Mouse (Mus musculus): ENCODE measurements around the gene Anapc5. TPM values are rescaled to one million over a fixed set of nuclear protein-coding genes. Genes with fewer than 3 reads are reported as not detected.

The Anapc5 gene
- total RNA-seq, 1 experiment from 2014 or later, result 210 TPM

DNA sequence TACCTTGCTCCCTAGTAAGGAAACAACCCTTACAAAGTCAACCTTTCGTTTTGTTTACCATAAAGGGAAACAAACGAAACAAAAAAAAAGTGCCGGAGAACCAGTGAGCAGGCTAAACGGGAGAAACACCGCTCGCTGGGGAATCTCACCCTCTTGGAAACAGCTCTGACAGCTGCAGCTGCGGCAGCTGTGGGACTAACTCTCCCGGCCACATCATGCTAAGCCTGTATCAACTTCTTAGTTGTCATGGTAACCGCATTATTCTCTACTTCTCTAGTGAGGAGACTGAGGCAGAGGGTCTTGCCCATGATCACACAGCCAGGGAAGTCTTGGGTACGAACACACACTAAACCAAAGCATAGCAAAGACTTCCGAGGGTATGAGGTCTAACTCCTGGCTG is 47.4 kb downstream of the Anapc5 start:
- ATAC-seq (ENCODE audit: extremely low read depth, insufficient number of reproducible peaks, low FRiP score, poor library complexity, severe bottlenecking), result no peak

DNA sequence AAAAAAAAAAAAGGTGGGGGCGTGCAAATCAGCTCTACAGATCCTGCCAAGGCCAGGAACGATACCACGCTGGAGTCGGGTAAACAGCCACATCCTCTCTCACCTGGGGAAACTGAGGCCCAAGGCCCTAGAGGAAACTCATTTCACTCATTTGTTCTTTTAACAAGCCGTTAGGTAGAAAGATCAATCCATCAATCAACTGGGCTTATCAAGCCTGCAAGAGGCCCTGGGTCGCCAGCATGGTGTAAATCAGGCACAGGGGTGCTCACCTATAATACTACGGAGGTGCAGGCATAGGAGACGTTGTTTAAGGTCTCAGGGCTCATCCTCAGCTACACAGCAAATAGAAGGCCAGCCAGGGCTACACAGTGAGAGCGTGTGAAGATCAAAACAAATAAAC is 49.7 kb downstream of the Anapc5 start:
- ATAC-seq (ENCODE audit: extremely low read depth, insufficient number of reproducible peaks, low FRiP score, poor library complexity, severe bottlenecking), result no peak

DNA sequence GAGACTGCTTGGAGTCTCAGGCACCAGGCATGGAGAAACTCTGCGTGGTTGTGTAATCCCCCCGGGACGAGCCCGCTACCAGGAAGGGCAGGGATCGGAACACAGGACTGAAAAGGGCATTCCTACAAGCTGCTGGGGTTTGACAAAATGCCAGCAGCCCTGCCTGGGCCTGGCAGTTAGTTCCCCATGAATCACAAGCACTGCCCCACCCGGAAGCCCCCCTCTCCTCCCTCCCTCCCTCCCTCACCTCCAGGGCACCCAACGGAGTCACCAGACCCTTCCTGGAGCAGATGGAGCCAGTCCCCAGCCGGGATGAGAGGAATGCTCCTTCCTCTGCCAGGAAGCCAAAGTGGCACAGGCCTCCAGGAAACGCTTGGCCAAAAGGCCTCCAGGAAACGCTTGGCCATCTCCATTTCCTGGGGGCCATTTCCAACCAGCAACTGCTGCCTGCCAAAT is 50.3 kb downstream of the Anapc5 start:
- ATAC-seq (ENCODE audit: extremely low read depth, insufficient number of reproducible peaks, low FRiP score, poor library complexity, severe bottlenecking), result no peak

DNA sequence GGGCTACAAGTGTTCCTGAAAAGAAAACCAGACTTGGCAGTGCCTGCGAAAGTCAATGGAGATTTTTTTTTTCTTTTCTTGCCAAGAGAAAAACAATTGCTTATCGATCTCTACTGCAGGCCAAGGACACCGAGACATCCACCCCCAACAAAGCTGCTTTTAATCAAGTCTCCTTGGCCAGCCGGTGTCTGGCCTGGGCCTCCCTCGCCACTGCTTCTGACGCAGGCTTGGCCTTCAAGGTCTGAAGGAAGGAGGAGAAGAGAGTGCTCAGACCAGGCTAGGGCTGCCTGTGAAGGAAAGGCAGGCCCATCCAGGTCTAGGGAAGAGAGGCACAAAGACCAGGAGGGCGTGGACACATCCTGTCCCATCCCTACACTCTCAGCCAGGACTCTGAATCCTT is 50.8 kb downstream of the Anapc5 start:
- no peak for ATAC-seq (ENCODE audit: extremely low read depth, insufficient number of reproducible peaks, low FRiP score, poor library complexity, severe bottlenecking)

DNA sequence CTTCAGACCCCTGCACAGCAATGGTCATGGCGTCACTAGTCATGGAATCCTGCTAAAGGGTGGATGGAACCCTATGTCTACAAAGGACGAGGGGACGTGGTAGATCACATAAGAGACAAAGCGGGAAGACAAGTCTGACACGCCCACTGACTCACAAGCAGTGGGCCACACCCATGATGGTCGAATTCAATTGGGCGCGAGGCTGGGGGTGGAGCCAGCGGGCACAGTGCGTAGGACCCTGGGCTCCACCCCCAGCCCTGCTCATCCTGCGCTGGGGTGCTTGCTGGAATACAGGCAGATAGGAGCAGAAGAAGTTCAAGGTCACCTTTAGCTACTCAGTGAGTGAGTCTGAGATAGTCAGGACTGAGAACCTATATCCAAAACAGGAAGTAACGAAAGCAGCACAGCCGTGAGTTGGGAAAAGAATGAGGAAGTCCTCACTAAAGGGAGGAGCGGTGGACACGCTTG is 52.0 kb downstream of the Anapc5 start:
- ATAC-seq (ENCODE audit: extremely low read depth, insufficient number of reproducible peaks, low FRiP score, poor library complexity, severe bottlenecking), result peak; percentile 75

DNA sequence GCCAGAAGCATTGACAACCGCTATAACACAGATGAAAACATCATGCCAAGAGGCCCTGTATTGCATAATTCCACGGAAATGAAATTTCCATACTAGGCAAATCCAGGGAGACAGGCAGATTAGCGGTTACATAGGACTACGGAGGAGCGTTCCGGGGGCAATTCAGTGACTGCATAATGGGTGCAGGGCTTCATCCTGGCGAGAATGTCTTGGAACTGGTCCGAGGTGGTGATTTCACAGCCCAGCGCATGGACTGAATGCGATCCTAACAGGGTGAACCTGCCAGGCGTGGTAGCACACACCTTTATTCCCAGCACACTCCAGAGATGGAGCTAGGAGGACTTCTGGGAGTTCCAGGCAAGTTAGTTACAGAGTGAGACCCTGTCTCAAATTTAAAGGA is 53.9 kb downstream of the Anapc5 start:
- no peak for ATAC-seq (ENCODE audit: extremely low read depth, insufficient number of reproducible peaks, low FRiP score, poor library complexity, severe bottlenecking)

DNA sequence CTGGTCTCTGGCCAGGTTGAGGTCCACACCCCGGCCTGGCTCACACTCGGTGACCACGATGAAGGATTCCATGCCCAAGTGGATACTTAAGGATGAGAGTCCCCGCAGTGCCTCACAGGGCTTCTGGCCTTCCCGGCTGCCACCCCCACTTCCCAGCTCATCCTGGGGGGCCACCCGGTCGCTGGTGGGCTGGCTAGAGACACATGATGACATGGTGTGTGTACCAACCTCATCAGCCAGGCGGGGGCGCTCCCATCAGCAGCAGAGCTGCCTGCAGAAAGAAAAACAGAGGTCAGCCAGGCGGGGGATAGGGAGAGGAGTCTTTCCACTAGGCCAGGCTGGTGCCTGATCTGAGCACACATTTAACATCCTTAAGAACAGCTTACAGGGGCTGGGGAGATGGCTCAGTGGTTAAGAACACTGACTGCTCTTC is 57.1 kb downstream of the Anapc5 start:
- no peak for ATAC-seq (ENCODE audit: extremely low read depth, insufficient number of reproducible peaks, low FRiP score, poor library complexity, severe bottlenecking)

DNA sequence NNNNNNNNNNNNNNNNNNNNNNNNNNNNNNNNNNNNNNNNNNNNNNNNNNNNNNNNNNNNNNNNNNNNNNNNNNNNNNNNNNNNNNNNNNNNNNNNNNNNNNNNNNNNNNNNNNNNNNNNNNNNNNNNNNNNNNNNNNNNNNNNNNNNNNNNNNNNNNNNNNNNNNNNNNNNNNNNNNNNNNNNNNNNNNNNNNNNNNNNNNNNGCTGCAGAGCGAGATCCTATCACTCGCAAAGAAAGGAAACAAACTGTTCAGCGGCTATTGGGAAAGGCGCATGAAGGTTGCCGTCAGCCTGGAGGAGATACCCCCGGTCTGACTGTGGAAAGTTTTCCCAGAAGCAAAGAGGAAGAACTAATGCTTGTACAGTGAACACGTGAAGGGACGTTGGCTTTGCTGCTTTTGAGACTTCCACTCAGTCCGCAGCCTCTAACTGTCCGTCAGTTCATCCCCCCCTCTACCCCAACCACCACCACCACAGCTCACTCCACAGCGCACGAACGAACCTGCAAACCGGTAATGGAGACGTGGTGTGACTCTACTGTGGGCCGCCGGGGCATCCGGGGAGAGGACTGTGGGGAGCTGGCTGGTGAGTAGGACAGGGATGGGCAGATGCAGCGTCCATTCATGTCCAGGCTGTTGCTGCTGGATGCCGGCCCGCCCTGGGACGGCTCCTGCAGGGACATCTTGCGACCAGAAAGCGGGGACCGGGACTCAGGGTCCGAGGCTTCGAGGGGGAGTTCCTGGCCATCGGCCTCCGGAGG is 57.7 kb downstream of the Anapc5 start:
- no peak for ATAC-seq (ENCODE audit: extremely low read depth, insufficient number of reproducible peaks, low FRiP score, poor library complexity, severe bottlenecking)

DNA sequence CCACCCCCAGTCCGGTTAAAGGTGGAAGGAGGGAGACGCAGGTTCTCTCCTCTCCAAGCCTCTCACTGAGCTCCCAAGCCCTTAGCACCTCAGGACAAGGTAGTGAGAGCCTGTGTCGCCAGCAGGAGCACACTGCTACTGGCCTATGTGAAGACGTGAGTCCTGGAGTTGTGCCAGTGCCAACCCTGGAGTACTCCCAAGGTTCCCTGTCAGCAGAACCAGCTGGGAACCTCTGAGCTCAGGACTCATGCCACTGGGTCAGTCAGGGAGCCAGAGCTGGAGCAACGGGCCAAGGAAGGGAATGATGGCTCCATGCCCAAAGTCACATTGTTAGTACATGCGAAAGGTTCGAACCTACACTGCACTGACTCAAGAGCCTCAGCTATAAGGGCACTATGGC is 64.5 kb downstream of the Anapc5 start:
- ATAC-seq (ENCODE audit: extremely low read depth, insufficient number of reproducible peaks, low FRiP score, poor library complexity, severe bottlenecking), result no peak

DNA sequence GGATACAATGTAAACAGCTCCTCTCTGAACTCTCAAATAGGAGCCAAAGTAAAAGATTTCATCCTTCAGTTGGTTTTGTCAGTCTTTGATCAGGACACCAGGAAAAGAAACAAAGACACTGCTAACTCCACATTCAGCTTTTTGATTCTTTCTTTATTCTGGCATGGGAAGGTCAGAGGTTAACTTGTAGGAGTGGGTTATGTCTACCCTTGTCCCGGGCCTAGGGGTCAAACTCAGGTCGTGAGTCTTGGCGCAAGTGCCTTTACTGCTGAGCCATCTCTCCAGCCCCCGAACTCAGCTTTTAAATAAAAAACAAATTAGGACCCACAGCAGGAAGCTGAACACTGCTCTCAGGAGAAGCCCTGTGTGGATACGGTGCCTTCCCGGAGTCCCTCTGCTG is 65.0 kb downstream of the Anapc5 start:
- ATAC-seq (ENCODE audit: extremely low read depth, insufficient number of reproducible peaks, low FRiP score, poor library complexity, severe bottlenecking), result no peak

DNA sequence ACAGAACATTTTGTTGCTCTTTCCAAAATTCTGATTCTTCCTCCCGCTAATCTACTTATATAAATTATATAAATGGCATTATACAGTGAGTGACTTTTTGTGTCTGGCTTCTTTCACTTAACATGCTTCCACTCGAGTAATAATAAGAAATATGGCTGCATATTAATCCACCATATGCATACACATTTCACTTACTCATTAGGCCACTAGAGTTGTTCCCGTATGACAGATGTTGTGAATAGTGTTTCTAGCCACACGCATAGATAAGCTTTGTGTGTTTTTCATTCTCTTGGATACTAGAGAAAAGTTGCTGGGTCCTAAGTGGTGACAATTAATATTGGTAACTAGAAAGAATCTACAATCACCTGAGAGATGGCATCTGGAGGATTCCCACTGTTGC is 65.5 kb downstream of the Anapc5 start:
- no peak for ATAC-seq (ENCODE audit: extremely low read depth, insufficient number of reproducible peaks, low FRiP score, poor library complexity, severe bottlenecking)

DNA sequence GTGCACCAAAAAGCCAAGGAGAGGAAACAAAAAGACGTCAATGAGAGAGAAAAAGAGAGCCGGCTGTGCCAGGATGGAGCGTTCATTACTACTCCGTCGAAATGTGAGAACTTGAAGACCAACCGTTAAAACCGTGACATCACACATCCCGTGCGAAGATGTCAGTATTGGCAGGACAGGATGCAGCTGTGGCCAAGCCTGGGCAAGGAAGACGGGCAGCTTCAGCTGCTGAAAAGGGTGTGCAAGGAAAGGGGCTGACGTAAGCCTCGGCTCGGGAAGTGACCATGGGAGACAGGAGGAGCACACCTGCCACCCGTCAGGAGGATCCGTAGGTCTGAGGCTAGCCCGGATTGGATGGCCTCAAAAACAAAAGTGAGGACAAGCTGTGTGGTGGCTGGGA is 66.7 kb downstream of the Anapc5 start:
- ATAC-seq (ENCODE audit: extremely low read depth, insufficient number of reproducible peaks, low FRiP score, poor library complexity, severe bottlenecking), result no peak

DNA sequence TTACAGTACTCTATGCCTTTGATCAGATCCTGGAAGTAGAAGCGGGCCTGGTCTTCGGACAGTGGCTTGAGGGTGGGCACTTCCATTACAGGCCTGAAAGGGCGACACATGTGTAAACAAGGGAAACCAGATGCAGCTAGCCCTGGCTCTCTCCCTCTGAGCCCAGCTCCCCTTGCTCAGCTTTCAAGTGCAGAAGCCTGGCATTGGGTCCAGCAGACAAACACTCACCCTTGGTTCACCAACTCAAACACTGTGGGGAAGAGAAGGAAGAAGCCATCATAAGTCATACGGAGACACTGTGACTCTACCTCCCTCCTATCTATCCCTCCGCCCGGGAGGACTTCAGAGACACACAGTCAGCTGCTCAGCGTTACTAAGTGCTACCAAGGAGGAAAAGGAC is 73.2 kb downstream of the Anapc5 start:
- ATAC-seq (ENCODE audit: extremely low read depth, insufficient number of reproducible peaks, low FRiP score, poor library complexity, severe bottlenecking), result no peak

DNA sequence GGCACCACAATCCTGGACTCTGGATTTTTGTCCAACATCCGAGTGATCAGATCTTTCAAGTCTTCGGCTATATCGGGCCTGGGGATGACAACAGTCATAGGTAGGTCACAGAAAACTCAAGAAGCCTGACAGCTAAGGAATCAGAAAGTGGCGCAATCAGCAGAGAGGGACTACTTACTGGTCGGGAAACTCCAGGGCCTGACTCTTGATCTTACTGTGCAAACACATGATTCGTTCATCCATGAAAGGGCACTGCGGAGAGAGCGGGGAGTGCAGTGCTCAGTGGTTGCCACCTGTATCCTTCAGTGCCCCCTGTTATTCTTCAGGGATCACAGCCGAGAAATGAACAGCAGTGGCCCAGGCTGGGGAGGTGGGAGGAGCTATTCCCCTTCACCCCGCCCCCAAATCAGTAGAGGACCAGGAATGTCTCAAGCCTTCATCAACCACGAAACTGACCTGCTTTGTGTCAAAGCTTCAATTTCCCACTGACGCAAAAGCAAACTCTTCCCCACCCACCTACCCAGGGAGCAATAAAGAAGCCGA is 77.2 kb downstream of the Anapc5 start:
- no peak for ATAC-seq (ENCODE audit: extremely low read depth, insufficient number of reproducible peaks, low FRiP score, poor library complexity, severe bottlenecking)

Other genes with a start within 250 kb of the Anapc5 start
- 0.93 and 2.7 TPM in 2 replicates for gene Ift81, start 206.8 kb downstream of the Anapc5 start, total RNA-seq (2017)
- 3.7 and 6.3 TPM in 2 replicates for gene P2rx7, start 177.4 kb downstream of the Anapc5 start, total RNA-seq (2017)
- 31.6 and 36.3 TPM in 2 replicates for gene P2rx4, start 113.8 kb downstream of the Anapc5 start, total RNA-seq (2017)
- gene Camkk2, start 41.9 kb downstream of the Anapc5 start, total RNA-seq (2017), result 38.7 and 39.8 TPM in 2 replicates
- 28.2 and 33.8 TPM in 2 replicates for gene Rnf34, start 28.7 kb upstream of the Anapc5 start, total RNA-seq (2017)
- gene Kdm2b, start 168.5 kb upstream of the Anapc5 start, total RNA-seq (2017), result 24.3 and 27.4 TPM in 2 replicates
- gene Orai1, start 193.7 kb upstream of the Anapc5 start, total RNA-seq (2017), result 36.6 and 38.4 TPM in 2 replicates
- gene Morn3, start 225.7 kb upstream of the Anapc5 start, total RNA-seq (2017), result not detected in 2 replicates
- 1.8 and 2.0 TPM in 2 replicates for gene Tmem120b, start 247.1 kb upstream of the Anapc5 start, total RNA-seq (2017)

All from neutrophil, adult 5-6 weeks (primary cell).